Mouse (Mus musculus) CD4-positive, CD25-positive, alpha-beta regulatory T cell, adult 4 months (primary cell): ENCODE measurements around the gene Zkscan3. TPM values are rescaled to one million over a fixed set of nuclear protein-coding genes. Genes with fewer than 3 reads are reported as not detected.
"Not testable (repeated sequence)": the region's sequence is repeated elsewhere in the genome, so short reads cannot be mapped to it uniquely, and the experiment has no call there.

ENCODE experiments used
- ATAC-seq: one replicate; pipeline ENCODE4 v1.8.0; 2017
- polyA plus RNA-seq, 2 experiments: library from polyadenylated mRNA; unstranded; fragments of 100-300 nt; shearing (Covaris generic); gene quantifications; one replicate each; pipeline ENCODE4 v1.2.1; 2017

Zkscan3 gene
- polyA plus RNA-seq, 2 experiments from 2014 or later = 31.1 to 45.5 TPM

GRCm38 (mm10) chr13:21396048-21396447 lies 6.5 kb downstream of the Zkscan3 start:
- ATAC-seq = not testable (repeated sequence)

- no peak for ATAC-seq
Observed at GRCm38 (mm10) chr13:21395623-21396022, 6.9 kb downstream of the Zkscan3 start.

GRCm38 (mm10) chr13:21395211-21395610 lies 7.3 kb downstream of the Zkscan3 start:
- no peak for ATAC-seq

- no peak for ATAC-seq
Observed at GRCm38 (mm10) chr13:21377773-21378172, 24.8 kb downstream of the Zkscan3 start.

GRCm38 (mm10) chr13:21372700-21373099 lies 29.9 kb downstream of the Zkscan3 start:
- ATAC-seq = no peak

GRCm38 (mm10) chr13:21366635-21367034 lies 35.9 kb downstream of the Zkscan3 start:
- peak; percentile 74 for ATAC-seq

GRCm38 (mm10) chr13:21363719-21364118 lies 38.8 kb downstream of the Zkscan3 start:
- ATAC-seq = no peak

GRCm38 (mm10) chr13:21362621-21363248 lies 39.8 kb downstream of the Zkscan3 start, which contains the start of gene Zscan12:
Gene Zscan12, plus strand, starts transcription at chr13:21362820.
- peak; percentile 83 for ATAC-seq

- no peak for ATAC-seq
Observed at GRCm38 (mm10) chr13:21350593-21350992, 52.0 kb downstream of the Zkscan3 start.

GRCm38 (mm10) chr13:21346610-21347009 lies 55.9 kb downstream of the Zkscan3 start, which contains the start of gene Olfr1367:
Gene Olfr1367, plus strand, starts transcription at chr13:21346910.
- ATAC-seq = no peak

Other genes with a start within 250 kb of the Zkscan3 start
- gene Trim27, start 223.3 kb downstream of the Zkscan3 start, polyA plus RNA-seq = 10 to 100 TPM; 10.5 to 13.5 TPM
- not detected for gene Gpx5, start 110.0 kb downstream of the Zkscan3 start, polyA plus RNA-seq
- gene Gpx6, start 90.6 kb downstream of the Zkscan3 start, polyA plus RNA-seq = not detected
- gene Olfr1367, start 55.8 kb downstream of the Zkscan3 start, polyA plus RNA-seq = not detected
- gene Zscan12, start 39.9 kb downstream of the Zkscan3 start, polyA plus RNA-seq = 10 to 100 TPM in 1 of 2 experiments, 1 to 10 TPM in 1; 7.7 to 10.6 TPM
- gene Pgbd1, start 38.3 kb upstream of the Zkscan3 start, polyA plus RNA-seq = 1 to 10 TPM; 1.3 to 1.7 TPM
- gene Zscan26, start 51.0 kb upstream of the Zkscan3 start, polyA plus RNA-seq = 10 to 100 TPM; 78.3 to 80.7 TPM
- gene Nkapl, start 65.8 kb upstream of the Zkscan3 start, polyA plus RNA-seq = under 1 TPM in 1 of 2 experiments, not detected in 1; 0.36 TPM
- gene Zkscan4, start 76.2 kb upstream of the Zkscan3 start, polyA plus RNA-seq = not detected
- not detected for gene Gm10065, start 76.7 kb upstream of the Zkscan3 start, polyA plus RNA-seq
- gene AK157302, start 92.5 kb upstream of the Zkscan3 start, polyA plus RNA-seq = under 1 TPM; 0.51 to 0.95 TPM
- 10 to 100 TPM in 1 of 2 experiments, not detected in 1; 29.3 TPM for gene Gm11273, start 98.7 kb upstream of the Zkscan3 start, polyA plus RNA-seq
- 1 to 10 TPM; 5.2 to 6.1 TPM for gene Zkscan8, start 128.4 kb upstream of the Zkscan3 start, polyA plus RNA-seq
- gene Olfr1366, start 140.1 kb upstream of the Zkscan3 start, polyA plus RNA-seq = not detected
- under 1 TPM in 1 of 2 experiments, not detected in 1; 0.32 TPM for gene Olfr1535, start 157.1 kb upstream of the Zkscan3 start, polyA plus RNA-seq
- gene Olfr1364, start 179.0 kb upstream of the Zkscan3 start, polyA plus RNA-seq = not detected
- not detected for gene Olfr1362, start 211.3 kb upstream of the Zkscan3 start, polyA plus RNA-seq
- gene Olfr11, start 239.8 kb upstream of the Zkscan3 start, polyA plus RNA-seq = not detected